Comparison of ENCODE assay signal across 16 mouse cellular contexts in genomic region chr2:106870886-106871285, GRCm38 (mm10).
"Had no signal": no experiment of that assay in that cellular context is flagged by ENCODE, and none has a peak within 500 bp of the region (broad histone marks: within the 10 kb centered on the region; RNA-seq: fewer than 3 reads in every experiment).

No protein-coding gene starts in this region.

- DNase-seq: heart, postnatal 10 days; heart, postnatal 14 days; heart, postnatal 36 days; heart, postnatal 4 days; kidney, adult 11 months; kidney, adult 18-20 months; kidney, adult 2 months; kidney, adult 8-10 months; kidney, adult 9 months; kidney, postnatal 10 days; kidney, postnatal 14 days; kidney, postnatal 25 days; kidney, postnatal 36 days; kidney, postnatal 4 days; layer of hippocampus, adult 9-11 months; layer of hippocampus, postnatal 36 days had no signal
